Mouse (Mus musculus) kidney, embryonic 15.5 days (tissue): ENCODE data around the gene Galnt3. TPM values are rescaled to one million over a fixed set of nuclear protein-coding genes. Genes with fewer than 3 reads are reported as not detected.

Experiments
- ATAC-seq: fragments of 200-750 bp; cut with Nextera tagmentation; replicated peaks from 2 replicates; pipeline ENCODE4 v1.8.0; 2017; ENCODE audit warnings: moderate TSS enrichment; ENCODE audit not compliant: low FRiP score
- H3K27ac ChIP-seq: fragments of 300-500 bp; sonication (generic); 2 replicates; pipeline ENCODE4 v1.5.1; 2015; ENCODE audit warnings: mild to moderate bottlenecking, inconsistent platforms
- H3K27me3 ChIP-seq: fragments of 300-500 bp; sonication (generic); 2 replicates; pipeline ENCODE4 v1.6.1; 2015; ENCODE audit warnings: inconsistent platforms
- H3K36me3 ChIP-seq: fragments of 300-500 bp; sonication (generic); 2 replicates; pipeline ENCODE4 v1.6.1; 2015; ENCODE audit warnings: inconsistent platforms
- H3K4me1 ChIP-seq: fragments of 300-500 bp; sonication (generic); 2 replicates; pipeline ENCODE4 v1.6.1; 2015; ENCODE audit warnings: inconsistent platforms
- H3K4me2 ChIP-seq: fragments of 300-500 bp; sonication (generic); 2 replicates; pipeline ENCODE4 v1.6.1; 2015; ENCODE audit warnings: moderate library complexity, mild to moderate bottlenecking, inconsistent platforms
- H3K4me3 ChIP-seq: fragments of 300-500 bp; sonication (generic); replicated peaks from 2 replicates; pipeline ENCODE4 v1.5.1; 2015; ENCODE audit warnings: mild to moderate bottlenecking, inconsistent platforms
- H3K9ac ChIP-seq: fragments of 300-500 bp; sonication (generic); 2 replicates; pipeline ENCODE4 v1.6.1; 2015; ENCODE audit warnings: mild to moderate bottlenecking, inconsistent platforms
- H3K9me3 ChIP-seq: fragments of 300-500 bp; sonication (generic); replicated peaks from 2 replicates; pipeline ENCODE4 v1.6.1; 2016; ENCODE audit warnings: inconsistent platforms
- WGBS: fragments of 180-500 bp; shearing (Covaris S2); methylation state at CpG from one replicate; pipeline ENCODE4 v1.1.7; 2015; ENCODE audit warnings: mixed read lengths; 5-methylcytosine and 5-hydroxymethylcytosine counted together
- polyA plus RNA-seq: library from polyadenylated mRNA; unstranded; fragments of >200 nt; fragmentation: Nextera tagmentation; extraction: Ambion mirVana; gene quantifications from 2 replicates; pipeline ENCODE4 v1.2.1, GENCODE M21; 2015

The Galnt3 gene
- polyA plus RNA-seq, 1 experiment from 2014 or later, result 9.8 TPM

DNA sequence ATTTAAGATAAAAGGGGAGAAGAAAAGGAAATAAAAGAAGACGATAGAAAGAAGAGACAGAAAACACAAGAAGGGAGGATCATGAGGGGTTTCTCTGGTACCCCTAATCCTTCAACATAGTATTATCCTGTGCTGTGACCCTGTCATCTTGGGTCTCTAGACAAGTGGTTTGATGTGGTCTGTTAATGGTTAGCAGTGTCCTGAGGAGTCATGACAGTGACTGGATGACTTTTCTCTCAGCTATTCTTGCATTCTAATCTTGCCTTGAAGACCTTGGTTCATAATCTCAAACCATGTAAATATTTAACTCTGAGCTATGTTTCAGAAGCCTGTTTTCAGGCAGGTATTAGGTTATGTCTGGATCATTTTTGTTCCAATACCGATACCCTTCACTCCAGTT lies 17.9 kb upstream of the Galnt3 start:
- whole genome bisulfite sequencing, result 74% methylated on average over 2 of the region's 2 CpGs
- Histone ChIP-seq H3K36me3 (no peaks in the 10 kb centered on the region), H3K4me1 (peaks cover 18% of the 10 kb centered on the region), H3K4me2 (no peak overlapping the region), H3K27me3 (no peaks in the 10 kb centered on the region), H3K27ac (no peak overlapping the region), H3K9ac (no peak overlapping the region), H3K4me3 (no peak overlapping the region), H3K9me3 (no peaks in the 10 kb centered on the region)
- no peak for ATAC-seq

DNA sequence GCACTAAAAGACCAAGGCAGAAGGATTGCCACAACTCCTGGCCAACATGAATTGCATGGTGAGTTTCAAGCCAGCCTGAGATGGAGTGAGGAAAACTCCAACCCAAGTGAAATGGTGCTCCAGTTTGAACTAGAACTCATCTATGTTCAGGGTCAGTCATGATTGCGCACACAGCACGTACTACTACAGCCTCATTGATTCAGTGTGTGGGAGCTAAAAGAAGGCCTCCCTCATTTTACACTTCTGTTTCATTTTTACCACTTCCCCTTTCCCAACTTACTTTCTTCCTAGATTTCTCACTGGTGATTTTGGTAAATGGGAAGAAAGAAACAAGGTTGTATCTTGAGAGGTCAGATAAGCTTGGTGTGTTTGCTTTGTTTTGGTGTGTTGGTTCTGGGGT lies 17.5 kb upstream of the Galnt3 start:
- Histone ChIP-seq H3K9me3 (no peaks in the 10 kb centered on the region), H3K4me3 (no peak overlapping the region), H3K27me3 (no peaks in the 10 kb centered on the region), H3K9ac (no peak overlapping the region), H3K4me2 (no peak overlapping the region), H3K4me1 (peaks cover 18% of the 10 kb centered on the region), H3K27ac (no peak overlapping the region), H3K36me3 (no peaks in the 10 kb centered on the region)
- WGBS, result 94% methylated on average over 2 of the region's 2 CpGs
- ATAC-seq, result no peak

DNA sequence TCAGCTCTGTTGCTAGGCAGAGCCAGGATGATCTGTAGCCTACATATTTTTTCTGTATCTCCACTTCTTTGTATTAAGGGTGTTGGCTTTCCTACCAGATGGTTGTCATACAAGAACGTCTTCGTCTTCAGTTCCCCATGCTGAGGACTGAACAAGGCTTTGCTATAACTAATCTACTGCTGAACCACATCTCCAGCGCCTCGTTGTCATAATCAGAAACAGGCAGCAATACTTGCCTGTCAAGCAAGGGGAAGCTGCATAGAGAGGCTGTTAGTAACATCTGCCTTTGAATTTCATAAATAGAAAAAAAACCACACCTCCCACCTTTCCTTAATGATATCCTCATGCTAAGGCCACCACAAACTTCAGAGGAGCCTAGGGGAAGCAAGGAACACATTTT lies 15.5 kb upstream of the Galnt3 start:
- no peak overlapping the region for H3K27ac ChIP-seq
- H3K27me3 ChIP-seq, result no peaks in the 10 kb centered on the region
- no peak overlapping the region for H3K4me2 ChIP-seq
- 0 out of 2 replicates have a peak, but pooled peaks cover 12% of the 10 kb centered on the region for H3K4me1 ChIP-seq
- H3K4me3 ChIP-seq, result no peak overlapping the region
- no peaks in the 10 kb centered on the region for H3K9me3 ChIP-seq
- WGBS, result 81% methylated on average over 4 of the region's 4 CpGs
- ATAC-seq, result no peak
- no peaks in the 10 kb centered on the region for H3K36me3 ChIP-seq
- H3K9ac ChIP-seq, result no peak overlapping the region

DNA sequence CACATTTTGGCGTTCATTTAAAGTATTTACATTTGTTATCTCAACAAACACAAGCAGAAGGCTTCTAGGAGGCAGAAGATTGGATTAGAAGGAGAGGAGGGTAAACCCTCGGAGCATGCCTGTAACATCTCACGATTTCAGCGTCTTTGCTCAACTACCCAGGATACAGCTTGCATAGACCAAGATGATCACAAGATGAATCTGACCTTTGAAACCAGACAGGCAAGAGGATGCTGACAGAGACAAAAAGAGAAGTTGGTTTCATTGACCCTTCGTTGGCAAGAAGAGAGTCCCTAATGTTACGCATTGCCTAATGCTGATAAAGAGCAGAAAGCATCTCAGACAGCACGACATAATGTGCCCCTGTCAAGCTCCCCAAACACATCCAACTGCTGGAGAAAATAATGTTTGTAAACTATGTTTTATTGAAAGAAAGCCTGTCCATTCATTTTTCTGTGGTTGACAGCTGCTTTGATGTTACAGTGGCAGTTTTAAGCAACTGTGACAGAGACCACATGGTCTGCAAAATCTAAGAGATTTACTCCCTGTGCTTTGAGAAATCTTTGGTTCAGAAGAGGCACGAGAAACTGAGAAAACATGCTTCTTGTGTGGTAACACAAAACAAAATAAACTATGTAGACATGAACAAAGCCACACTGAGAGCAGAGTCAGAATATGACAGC lies 7.2 kb upstream of the Galnt3 start:
- Histone ChIP-seq H3K4me3 (no peak overlapping the region), H3K9me3 (no peaks in the 10 kb centered on the region), H3K27ac (peak overlapping the region; percentile 45), H3K36me3 (no peaks in the 10 kb centered on the region), H3K9ac (no peak overlapping the region), H3K4me1 (no peaks in the 10 kb centered on the region), H3K4me2 (no peak overlapping the region), H3K27me3 (peaks cover 2% of the 10 kb centered on the region; the same call in 1 of the 2 replicates)
- WGBS, result 49% methylated on average over 8 of the region's 8 CpGs
- ATAC-seq, result 0 out of 2 replicates have a peak, but pooled peaks have one; percentile 33

DNA sequence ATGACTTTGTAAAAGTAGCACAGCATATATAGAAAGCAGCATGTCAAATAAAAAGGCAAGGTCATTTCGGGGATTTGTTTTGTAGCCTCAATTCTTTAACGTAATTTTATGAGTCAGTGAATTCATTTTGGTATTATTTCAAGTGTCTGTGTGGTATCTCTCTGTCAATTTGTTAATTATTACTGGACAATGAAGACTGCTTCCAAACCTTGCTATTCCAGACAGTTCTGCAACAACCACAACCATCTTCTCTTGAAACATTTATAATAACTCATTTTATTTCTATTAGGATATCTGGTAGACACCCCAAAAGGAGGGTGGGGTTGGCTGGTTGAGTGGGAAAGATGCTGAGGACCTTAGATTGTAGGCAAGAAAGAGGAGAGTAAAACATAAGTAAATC lies 4.1 kb upstream of the Galnt3 start:
- H3K9ac ChIP-seq, result no peak overlapping the region
- 88% methylated on average over 2 of the region's 2 CpGs for WGBS
- no peak overlapping the region for H3K4me3 ChIP-seq
- ATAC-seq, result no peak
- H3K27me3 ChIP-seq, result peaks cover 21% of the 10 kb centered on the region
- H3K36me3 ChIP-seq, result no peaks in the 10 kb centered on the region
- H3K4me2 ChIP-seq, result no peak overlapping the region
- H3K27ac ChIP-seq, result no peak overlapping the region
- no peaks in the 10 kb centered on the region for H3K9me3 ChIP-seq
- H3K4me1 ChIP-seq, result peaks cover 9% of the 10 kb centered on the region

DNA sequence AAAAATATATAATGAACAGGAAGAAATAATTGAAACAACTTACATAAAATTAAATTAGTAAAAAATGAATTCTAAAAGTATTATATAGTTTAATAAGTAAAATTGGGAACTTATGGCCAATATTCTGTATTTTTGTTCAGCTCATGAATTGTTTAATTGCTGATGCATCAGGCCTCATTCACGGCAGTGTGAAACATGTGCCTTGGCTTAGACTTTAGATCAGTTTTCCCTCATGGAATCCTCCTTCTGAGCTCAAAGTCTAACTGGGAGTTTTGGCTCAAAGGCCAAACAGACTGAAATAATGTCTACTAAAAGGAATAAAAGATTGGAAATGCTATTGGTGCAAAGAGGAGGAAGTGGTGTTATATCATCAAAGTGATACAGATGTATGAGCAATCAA lies 2.7 kb upstream of the Galnt3 start:
- Histone ChIP-seq H3K4me3 (no peak overlapping the region), H3K4me1 (peaks cover 11% of the 10 kb centered on the region), H3K4me2 (no peak overlapping the region), H3K27ac (no peak overlapping the region), H3K9me3 (no peaks in the 10 kb centered on the region), H3K9ac (no peak overlapping the region), H3K36me3 (no peaks in the 10 kb centered on the region), H3K27me3 (peaks cover 27% of the 10 kb centered on the region)
- WGBS, result 79% methylated on average over 1 of the region's 1 CpGs
- no peak for ATAC-seq

DNA sequence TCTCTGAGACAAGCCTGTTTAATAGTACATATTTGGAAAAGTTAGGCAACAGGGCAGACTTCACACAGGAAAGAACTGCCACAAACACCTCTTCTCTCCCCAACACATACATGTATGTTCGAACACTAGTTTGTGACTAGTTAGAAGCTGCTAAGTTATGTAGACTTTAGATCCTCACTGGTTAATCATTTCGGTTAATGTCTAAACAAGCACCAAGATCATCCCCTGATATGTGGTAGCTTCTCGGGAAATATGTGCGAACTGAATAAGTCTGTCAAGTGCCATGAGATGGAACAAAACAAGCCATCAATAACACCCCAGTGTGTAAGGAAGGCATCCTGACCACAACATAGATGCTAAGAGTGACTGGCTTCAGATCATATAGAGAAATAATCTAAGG lies 2.1 kb upstream of the Galnt3 start:
- no peak for ATAC-seq
- Histone ChIP-seq H3K9ac (no peak overlapping the region), H3K27ac (no peak overlapping the region), H3K9me3 (no peaks in the 10 kb centered on the region), H3K4me2 (no peak overlapping the region), H3K27me3 (peaks cover 31% of the 10 kb centered on the region), H3K4me1 (peaks cover 11% of the 10 kb centered on the region), H3K4me3 (no peak overlapping the region), H3K36me3 (no peaks in the 10 kb centered on the region)
- 83% methylated on average over 4 of the region's 4 CpGs for WGBS

DNA sequence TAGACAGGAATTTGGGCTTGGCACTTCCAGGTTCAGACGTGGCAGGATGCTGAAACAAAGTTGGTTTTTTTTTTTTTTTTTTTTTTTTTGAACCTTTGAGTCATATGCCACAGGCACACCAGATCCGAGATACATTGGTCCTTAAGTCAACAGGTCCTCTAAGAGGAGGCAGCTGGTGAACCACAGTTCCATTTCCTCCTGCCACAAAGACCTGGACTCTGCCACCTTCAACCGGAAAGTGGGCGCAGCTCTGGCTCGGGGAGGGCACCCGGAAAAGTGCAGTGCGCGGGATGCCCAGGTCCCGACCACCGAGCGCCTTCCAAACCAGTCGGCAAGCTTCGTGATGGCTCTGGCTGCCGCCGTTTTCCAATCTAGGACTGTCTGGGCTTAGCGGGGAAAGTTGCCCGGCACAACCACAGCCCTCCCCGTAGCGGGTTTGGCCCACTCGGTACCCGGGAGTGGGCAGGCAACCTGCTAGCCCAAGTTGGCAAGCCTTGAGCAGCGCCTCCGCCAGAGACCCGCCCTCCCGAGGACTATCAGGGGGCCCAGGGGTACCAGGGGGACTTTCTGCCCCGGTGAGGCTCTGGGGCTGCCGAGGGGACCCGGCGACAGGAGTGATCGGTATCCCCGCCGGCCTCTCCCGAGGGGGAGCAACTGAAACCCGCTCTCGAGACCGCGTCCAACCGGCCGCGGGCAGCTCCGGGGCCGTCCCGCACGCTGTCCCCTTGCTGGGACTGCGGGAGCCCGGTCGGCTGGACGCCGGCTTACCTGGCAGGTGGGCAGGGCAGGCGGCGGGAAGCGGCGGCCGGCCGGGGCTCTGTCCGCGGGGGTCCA lies 821 bp downstream of the Galnt3 start:
- H3K4me2 ChIP-seq, result peak overlapping the region; percentile 100
- peak overlapping the region; percentile 76 for H3K4me3 ChIP-seq
- peaks cover 11% of the 10 kb centered on the region for H3K4me1 ChIP-seq
- ATAC-seq, result peak; percentile 73
- peaks cover 31% of the 10 kb centered on the region for H3K27me3 ChIP-seq
- peak overlapping the region; percentile 67 for H3K9ac ChIP-seq
- peak overlapping the region; percentile 48; the same call in 1 of the 2 replicates for H3K27ac ChIP-seq
- WGBS, result 1% methylated on average over 49 of the region's 57 CpGs
- no peaks in the 10 kb centered on the region for H3K9me3 ChIP-seq
- no peaks in the 10 kb centered on the region for H3K36me3 ChIP-seq

DNA sequence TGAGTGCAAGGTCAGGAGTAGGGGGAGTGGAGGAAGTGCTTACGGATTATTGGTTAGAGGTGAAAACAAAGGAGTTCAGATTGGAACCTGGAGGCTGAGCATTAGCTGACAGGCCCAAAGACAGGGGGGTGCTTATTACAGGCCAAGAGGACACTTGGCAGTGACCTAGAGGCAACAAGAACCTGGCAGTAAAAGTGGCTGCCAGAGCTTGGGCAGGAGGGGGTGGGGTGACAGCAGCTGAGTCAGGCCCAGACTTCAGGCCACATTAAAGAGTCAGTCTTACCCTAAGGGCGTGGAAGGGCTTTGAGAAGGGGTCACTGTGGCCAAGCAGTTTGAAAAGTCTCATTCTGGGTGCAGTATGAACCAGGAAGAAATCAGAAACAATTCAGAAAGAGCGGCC lies 7.1 kb downstream of the Galnt3 start:
- Histone ChIP-seq H3K4me3 (no peak overlapping the region), H3K9me3 (no peaks in the 10 kb centered on the region), H3K36me3 (no peaks in the 10 kb centered on the region), H3K9ac (no peak overlapping the region), H3K4me2 (no peak overlapping the region), H3K4me1 (no peaks in the 10 kb centered on the region), H3K27me3 (peaks cover 5% of the 10 kb centered on the region), H3K27ac (no peak overlapping the region)
- ATAC-seq, result no peak
- 46% methylated on average over 3 of the region's 3 CpGs for WGBS

DNA sequence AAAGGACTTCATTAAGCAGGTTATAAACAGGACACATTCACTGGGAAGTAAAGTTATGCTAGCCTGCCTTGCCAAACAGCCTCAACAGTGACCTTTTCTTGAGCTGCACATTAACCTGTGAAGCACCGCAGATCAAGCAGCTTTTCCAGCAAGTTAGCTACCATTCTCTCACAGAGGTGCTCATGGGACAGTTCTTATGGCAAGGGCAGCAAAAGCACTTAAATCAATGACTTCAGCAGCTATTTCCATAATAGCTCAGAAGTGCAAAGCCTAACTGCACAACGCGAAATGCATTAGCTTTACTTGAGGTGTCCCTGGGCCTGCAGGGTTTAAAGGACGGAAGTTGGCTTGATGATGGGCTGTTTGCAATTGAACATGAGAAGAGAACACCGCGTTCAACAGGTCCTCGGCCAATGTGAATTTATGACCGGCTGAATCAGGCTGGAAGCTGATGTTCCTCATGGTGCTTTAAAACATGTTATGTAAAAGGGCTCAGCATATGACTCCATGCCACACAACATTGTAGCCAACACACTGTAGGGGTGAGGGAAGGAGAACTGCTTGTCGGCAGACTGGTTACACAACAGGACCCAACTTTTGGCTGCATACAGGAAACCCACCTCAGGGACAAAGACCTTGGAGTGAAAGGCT lies 16.8 kb downstream of the Galnt3 start:
- no peak overlapping the region for H3K4me3 ChIP-seq
- H3K9ac ChIP-seq, result no peak overlapping the region
- no peaks in the 10 kb centered on the region for H3K36me3 ChIP-seq
- WGBS, result 78% methylated on average over 9 of the region's 9 CpGs
- H3K9me3 ChIP-seq, result no peaks in the 10 kb centered on the region
- 0 out of 2 replicates have a peak, but pooled peaks cover 9% of the 10 kb centered on the region for H3K4me1 ChIP-seq
- no peaks in the 10 kb centered on the region for H3K27me3 ChIP-seq
- no peak overlapping the region for H3K27ac ChIP-seq
- no peak; the same call in 1 of the 2 replicates for ATAC-seq
- H3K4me2 ChIP-seq, result no peak overlapping the region

DNA sequence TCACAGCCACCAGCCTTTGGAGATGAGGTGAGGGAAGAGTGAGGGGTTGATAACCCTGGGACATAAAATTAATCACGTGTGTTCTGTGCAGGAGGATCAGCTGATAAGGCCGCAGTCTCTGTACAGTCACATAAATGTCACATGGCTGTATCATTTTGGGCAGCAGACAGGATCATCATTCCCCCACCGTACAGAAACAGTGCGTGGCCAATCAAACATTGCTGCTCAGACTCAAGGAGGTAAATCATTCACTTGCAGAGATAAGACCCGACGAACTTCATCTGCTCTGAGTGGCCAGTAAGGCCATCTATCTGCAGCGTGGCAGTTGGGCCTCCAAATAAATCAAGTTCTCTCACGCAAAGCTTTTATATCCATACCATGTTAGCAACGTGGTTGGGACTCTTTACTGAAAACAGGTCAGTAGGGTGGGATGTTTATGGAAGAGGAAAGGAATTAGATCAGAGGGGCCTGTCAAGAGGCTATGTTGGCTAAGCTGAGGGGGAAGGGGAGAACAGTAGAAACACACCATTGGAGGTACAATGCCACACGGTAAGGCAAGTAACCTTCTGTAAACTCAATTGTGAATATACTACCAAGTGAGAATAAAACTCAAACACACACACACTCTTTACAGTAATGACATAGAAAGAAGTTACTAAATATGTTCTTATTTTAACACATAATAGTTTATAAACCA lies 20.9 kb downstream of the Galnt3 start:
- WGBS, result 40% methylated on average over 10 of the region's 10 CpGs
- Histone ChIP-seq H3K4me3 (no peak overlapping the region), H3K27me3 (no peaks in the 10 kb centered on the region), H3K4me2 (no peak overlapping the region), H3K9ac (no peak overlapping the region), H3K27ac (no peak overlapping the region), H3K9me3 (no peaks in the 10 kb centered on the region), H3K4me1 (0 out of 2 replicates have a peak, but pooled peaks cover 17% of the 10 kb centered on the region), H3K36me3 (no peaks in the 10 kb centered on the region)
- ATAC-seq, result no peak
